Mouse (Mus musculus) thymus, adult 2 months (tissue): ENCODE data around the gene Cdip1.

Source experiments
- CTCF ChIP-seq: fragments of 200-500 bp; IDR thresholded peaks from 2 replicates; pipeline ENCODE4 v1.5.1; 2012; ENCODE audit warnings: mild to moderate bottlenecking, control low read depth, low read length, moderate library complexity, borderline replicate concordance; ENCODE audit not compliant: control insufficient read depth, poor library complexity, insufficient read depth; ENCODE audit errors: extremely low read depth
- POLR2A ChIP-seq: fragments of 200-500 bp; IDR thresholded peaks from 2 replicates; pipeline ENCODE4 v1.6.1; 2012; ENCODE audit warnings: mild to moderate bottlenecking, low read length, control low read depth, moderate library complexity; ENCODE audit not compliant: control insufficient read depth, poor library complexity, insufficient read depth; ENCODE audit errors: extremely low read depth

GRCm38 (mm10) chr16:4730776-4731358 lies 59.2 kb downstream of the Cdip1 start:
- TF ChIP-seq POLR2A (no peak), CTCF (no peak)
